Mouse (Mus musculus) T-helper 17 cell (primary cell): ENCODE measurements around the gene Mylip.

Experiments
- in situ Hi-C, 2 experiments: fragments of 300-600 bp; cut with MboI, MseI; formaldehyde crosslinking; loops; 1 replicate in 1 of 2; 2 replicates in 1 of 2; pipeline ENCODE4 v1.15.1; 2025; ENCODE audit warnings: high pct_unique_total_duplicates in 2 of 2

The Mylip gene

DNA sequence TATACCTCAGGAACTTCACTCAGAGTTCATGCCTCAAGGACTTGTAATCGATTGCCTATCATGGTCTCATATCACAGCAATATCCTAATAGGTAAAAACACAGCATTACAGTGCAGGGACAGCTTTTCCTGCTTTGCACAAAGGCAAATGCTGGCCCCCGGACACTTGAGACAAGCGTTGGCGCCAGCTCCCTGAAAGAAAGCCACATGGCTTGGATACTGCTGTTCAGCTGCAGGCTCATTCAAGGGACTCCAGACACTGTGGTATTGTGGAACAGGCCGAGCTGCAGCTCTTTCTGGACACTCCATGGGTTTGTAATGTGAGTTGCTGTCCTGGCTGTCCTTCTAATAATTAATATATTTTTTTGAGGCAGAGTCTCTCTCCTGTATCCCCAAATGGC is 34.4 kb downstream of the Mylip start:
- in situ Hi-C loops, result no loop called here

DNA sequence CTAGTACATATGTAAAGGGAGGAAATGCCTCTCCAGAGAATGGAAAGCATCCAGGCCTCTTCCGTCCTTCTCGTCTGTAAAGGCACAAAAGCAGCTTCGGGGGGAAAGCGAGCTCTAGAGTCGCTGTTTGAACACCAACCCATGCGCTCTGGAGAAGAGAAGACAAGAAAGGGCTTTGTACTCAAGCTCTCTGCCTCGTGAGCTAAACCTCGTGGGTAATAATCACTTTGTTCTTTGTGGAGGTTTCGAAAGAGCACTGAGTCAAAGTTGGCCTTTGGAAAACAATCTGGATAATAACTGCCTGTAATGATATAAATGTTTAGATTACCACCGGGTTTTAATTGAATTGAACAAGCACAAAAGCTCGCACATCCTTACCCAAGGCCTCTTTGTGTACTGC is 39.7 kb downstream of the Mylip start:
- in situ Hi-C loops, result no loop called here

DNA sequence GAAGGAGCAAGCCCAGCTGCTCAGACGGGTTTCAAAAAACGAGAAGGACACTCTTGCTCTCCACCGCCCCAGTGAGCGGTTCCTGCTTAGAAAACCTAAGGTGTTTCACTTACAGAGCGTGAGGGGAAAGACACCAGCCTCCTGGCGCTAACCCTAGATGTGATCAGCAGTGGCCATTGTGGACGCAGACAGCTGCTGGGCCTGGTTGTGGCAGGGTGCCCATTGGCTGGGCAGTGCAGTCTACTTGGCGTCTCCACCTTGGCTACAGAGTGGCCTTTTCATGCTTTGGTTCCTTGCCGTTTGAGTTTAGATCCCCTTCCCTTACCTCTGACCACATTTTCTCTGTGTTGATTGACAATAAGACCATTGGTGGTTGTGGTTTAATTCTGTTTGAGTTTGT is 47.6 kb downstream of the Mylip start:
- in situ Hi-C loops, result loop anchor here in 1 of 2 experiments (10.0 kb wide), 1 partner anchor 1432 kb away; no protein-coding TSS in a partner anchor

DNA sequence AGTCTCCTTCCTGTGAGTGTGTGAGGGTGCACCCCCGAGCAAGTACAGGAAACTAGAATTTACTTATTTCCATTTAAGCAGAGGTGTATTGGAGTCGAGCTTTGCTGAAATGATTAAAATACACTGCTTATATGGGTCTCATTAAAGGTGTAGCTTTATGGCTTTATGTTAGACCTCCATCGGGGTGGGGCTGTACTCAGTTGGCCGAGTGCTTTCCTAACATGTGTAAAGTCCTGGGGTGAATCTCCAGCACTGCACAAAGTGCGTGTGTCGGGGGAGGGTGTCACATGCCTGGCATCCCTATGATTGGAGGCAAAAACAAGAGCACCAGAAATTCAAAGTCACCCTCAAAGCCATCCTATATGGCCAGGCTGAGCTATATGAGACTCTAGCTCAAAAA is 49.3 kb downstream of the Mylip start:
- in situ Hi-C loops, result loop anchor here in 1 of 2 experiments (10.0 kb wide), 1 partner anchor 1434 kb away; no protein-coding TSS in a partner anchor

DNA sequence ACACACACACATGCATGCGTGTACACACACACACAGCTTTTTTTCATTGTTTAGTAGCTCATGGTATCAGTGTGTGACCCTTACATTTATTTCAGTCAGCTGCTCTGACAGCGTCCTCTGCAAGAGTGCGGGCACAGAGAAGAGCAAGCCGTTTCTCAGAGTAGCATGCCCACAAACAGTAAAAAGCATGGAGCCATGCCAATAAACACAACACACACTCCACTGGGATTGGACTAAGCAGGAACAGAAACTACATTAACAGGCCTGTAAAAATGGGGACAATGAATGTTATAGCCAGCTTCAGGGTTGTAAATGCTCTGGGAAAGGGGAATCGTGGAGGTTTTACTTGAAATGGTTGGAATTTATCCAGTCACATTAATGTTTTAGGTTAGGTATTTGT is 50.7 kb downstream of the Mylip start:
- in situ Hi-C loops, result loop anchor here in 1 of 2 experiments (10.0 kb wide), 1 partner anchor 405 kb away; no protein-coding TSS in a partner anchor

DNA sequence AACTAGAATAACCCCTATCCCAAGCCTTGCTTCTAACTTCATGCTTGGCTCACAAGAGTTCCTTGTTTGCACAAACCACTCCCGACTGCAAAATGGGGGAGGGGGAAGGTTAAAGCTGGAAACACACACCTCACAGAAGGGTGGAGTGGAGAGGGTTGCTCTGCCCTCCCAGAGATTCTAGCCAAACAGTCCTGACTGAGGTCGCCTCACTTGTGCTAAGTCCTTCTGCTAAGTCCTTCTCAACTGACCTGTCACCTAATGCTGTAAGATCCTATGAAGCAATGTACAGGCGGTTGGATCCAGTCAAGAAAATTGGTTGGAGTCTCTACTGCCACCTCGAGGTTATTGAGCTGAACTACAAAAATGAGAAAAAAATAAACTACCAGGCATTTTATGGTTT is 52.9 kb downstream of the Mylip start:
- in situ Hi-C loops, result loop anchor here in 1 of 2 experiments (10.0 kb wide), 1 partner anchor 408 kb away; no protein-coding TSS in a partner anchor

DNA sequence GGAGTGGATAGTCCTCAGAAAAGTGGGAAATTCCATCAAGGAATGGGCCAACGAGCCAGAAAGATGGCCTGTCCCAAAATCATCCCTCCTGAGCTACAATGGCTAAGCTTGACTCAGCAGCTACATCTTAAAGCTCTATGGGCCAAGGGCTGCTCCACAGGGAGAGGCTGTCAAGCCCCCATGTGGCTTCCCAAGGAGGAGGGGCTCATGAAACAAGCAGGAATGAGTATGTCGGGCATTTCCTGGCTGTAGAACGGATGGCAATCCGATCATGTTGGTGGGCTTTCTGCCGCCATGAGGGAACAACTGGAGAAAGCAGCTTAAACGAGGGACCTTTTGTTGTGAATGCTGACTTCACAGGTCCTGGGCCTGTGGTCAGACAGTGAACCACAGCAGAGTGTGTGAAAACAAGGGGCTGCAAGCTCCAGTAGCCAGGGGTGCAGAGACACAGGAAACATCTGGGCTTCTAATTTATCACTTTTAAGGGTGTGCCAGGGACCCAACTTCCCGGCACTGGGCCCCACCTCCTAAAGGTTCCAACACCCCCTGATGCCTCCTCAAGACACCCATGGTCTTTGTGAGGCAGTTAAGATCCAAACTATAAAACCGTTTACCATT is 53.5 kb downstream of the Mylip start:
- in situ Hi-C loops, result loop anchor here in 1 of 2 experiments (10.0 kb wide), 1 partner anchor 408 kb away; no protein-coding TSS in a partner anchor

DNA sequence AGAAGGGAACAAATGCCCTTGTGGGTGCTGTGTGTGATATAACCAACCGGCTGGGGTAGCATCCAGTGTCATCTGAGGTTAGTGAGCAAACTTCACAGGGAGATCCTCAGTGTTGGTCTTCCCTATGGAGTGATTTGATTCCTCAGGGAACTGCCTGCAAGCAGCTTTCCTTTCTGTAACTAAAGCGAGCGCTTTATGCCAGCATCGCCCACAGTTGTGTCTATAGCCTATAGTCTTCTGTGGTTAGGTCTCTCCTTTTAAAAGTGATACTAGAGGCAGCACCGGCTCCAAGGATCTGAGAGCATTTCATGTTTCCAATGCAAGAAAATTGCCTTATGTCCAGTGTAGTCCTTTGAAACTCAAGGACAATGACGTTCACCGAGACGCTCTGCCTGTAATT is 54.7 kb downstream of the Mylip start:
- in situ Hi-C loops, result loop anchor here in 1 of 2 experiments (10.0 kb wide), 1 partner anchor 409 kb away; no protein-coding TSS in a partner anchor

DNA sequence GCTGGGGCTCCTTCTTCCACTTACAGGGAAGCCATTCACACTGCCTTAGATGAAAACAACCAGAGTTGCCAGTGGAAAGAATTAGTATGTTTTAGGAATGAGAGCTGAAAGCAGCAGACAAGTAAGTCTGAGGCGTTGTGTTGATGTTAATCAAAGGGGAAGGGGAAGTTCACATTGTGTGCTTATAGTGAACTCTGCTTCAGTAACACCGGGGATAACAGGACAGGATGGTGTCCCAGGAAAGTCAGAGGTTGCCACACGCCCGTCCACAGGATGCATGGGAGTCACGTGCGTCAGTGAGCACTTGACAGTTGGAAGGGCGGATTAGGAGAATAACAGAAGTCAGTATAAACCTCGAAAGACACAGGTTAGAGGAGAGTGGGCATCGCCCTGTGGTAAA is 55.1 kb downstream of the Mylip start:
- in situ Hi-C loops, result loop anchor here in 1 of 2 experiments (10.0 kb wide), 1 partner anchor 410 kb away; no protein-coding TSS in a partner anchor

DNA sequence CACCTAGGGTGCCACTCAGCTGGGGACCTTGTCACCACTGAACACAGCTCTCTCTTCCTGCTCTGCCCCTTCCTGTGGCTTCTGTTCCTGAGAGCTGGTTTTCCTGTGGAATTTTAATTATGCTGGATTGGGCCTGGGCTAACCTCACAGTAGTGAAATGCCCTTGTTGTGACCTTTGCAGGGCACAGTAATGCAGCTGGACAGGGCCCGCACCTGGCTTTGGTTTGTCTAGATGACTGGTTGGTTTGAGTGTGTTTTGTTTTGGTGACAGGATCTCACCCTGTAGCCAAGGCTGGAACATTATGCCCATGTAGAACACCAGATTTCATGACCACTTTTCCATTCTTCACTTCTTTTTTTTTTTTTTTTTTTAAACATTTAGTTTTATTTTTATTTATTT is 57.1 kb downstream of the Mylip start:
- in situ Hi-C loops, result loop anchor here in 1 of 2 experiments (10.0 kb wide), 1 partner anchor 412 kb away; no protein-coding TSS in a partner anchor

DNA sequence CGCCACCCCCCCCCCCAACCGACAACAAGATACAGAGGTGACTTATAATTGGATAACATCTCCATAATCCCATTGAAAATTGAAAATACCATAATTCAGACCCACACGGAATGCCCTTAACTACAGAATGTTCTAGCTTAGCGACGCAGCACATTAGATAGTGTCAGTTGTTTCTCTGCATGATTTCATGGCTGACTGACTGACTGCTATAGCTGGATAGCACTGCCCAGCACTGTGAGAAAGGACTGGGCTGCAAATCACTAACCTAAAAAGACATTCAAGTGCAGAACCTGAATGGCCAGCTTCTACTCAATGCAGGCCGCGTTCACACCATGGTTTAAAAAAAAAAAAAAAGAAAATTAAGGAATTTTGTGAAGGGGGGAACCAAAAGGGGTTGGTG is 62.9 kb downstream of the Mylip start:
- in situ Hi-C loops, result no loop called here

DNA sequence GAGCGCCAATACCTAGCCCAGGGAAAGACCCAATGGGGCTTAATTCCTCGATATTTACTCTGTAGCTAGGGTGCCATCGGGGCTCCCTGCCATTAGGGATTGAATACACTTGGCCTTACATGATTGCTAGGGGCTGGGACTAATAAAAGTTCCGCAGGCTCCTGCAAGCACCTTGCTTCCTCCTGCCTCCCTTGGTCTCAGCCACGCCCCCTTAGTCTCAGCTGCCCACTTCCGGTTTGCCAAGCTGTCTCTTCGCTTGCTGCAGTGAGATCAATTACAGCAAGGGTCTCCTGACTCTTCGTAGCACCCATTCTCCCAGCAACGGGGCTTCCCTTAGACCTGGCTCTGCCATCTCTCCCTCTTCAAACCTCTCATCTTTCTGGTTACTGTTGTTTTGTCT is 63.5 kb downstream of the Mylip start:
- in situ Hi-C loops, result no loop called here

DNA sequence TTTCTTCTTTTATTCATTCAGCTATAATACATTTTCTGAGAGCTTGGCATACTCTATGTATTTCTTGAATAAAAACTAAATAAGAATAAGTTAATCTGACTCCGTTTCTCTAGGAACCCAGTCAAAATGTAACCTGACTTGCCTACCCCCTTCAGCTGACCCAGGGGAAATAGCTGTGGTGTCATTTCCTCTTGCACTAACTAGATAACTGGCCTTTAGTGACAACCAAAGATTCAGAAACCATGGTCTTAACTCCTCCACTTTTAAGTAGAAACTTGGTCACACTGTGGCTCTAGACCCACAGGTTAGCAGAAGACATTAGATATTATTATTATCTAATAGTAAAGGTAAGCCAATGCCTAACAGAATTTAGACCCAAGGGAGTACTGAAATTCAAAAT is 64.5 kb downstream of the Mylip start:
- in situ Hi-C loops, result no loop called here

DNA sequence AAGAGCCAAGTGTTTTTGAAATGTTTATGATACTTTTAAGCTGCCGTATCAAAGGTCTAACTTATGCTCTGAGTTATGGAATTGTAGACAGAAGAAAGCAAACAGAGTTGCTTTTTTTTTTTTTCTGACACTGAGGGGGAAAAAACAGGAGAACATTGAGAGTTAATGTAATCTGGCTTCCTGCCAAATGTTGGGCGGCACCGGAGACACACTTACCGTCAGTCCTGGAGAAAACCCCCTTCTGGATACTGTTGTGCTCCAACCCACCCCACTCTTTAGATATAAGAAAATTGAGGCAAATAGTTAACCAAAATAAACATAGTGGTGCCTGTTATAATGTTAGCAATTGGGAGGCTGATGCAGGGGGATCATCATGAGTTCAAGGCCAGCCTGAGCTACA is 65.1 kb downstream of the Mylip start:
- in situ Hi-C loops, result no loop called here

DNA sequence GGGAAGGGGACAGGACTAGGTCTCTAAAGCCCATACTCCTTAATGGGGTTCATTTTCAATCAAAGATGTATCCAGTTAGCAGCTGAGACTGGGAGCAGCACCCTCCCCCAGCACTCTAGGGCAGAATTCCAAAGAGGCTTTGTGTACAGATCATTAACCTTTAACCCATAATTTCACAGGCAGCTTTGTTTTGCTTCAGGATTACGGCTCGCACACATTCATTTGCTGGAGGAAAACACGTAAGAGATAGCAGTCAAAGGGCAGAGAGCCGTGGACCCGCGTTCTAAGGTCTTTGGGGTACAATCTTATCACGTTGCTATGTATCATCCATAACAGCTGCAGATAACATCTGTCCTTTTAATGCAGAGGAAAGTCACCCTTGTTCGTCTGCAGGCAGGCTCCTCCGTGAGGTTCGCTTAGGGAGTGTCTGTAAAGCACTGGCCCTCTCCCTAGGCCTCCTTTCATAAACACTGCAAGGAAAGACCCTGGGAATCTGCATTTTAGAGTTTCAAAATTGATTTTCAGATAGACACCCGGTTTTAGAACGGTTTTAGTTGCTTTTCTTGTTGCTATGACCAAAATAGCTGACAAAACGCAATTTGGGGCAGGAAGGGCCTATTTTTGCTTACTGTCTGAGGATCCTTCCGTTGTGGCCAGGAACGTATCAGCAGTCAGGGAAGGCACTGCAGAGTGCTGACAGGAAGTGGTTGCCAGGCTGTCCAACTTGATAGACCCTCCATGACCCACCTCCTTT is 65.7 kb downstream of the Mylip start:
- in situ Hi-C loops, result no loop called here

DNA sequence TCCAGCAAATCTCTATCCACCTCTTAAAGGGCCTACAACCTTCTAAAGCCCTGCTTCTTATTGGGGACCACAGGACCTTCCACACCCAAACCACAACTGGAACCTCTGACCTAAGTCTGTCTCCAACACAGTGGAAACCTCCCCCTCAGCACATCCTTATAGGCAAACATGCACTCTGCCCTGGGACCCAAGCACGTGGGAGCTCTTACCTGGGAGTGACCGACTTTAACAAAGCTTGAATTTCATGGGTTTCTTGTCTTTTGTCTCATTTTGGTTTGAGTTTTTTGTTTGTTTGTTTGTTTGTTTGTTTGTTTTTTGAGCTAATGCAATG is 66.3 kb downstream of the Mylip start:
- in situ Hi-C loops, result no loop called here

DNA sequence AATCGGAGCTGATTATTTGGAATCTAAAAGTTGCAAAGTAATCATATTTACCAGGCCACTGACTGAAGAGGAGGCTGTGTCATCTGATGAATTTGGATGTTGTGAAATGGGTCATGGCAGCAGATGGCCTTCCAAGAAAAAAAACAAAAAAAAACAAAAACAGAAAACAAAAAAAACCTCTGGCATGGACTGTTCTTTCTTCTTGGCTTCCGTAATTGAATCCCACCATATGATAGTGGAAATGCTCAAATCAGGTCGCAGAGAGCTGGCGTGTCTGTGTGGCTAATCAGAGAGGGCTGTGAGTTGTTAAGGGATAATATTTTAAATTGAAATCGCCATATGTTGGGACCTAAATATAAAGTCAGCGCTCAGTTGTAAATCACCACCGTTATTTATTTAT is 67.9 kb downstream of the Mylip start:
- in situ Hi-C loops, result no loop called here

DNA sequence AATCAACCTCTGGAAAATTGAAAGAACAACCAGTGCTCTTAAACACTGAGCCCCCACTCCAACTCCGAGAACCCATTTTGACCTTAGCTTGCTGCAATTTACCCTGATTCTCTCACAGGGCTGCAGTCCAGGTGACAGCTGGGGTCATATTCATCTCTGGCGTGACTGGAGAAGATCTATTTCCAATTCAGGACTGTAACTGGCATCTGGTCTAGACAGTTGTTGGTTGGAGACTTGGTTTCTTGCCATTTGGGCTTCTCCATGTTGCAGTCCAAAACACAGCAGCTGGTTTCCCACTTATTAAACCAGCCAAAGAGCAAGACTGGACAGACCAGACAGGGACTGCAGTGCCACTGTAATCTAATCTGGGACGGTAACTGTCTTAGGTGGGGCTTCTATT is 70.6 kb downstream of the Mylip start:
- in situ Hi-C loops, result no loop called here

DNA sequence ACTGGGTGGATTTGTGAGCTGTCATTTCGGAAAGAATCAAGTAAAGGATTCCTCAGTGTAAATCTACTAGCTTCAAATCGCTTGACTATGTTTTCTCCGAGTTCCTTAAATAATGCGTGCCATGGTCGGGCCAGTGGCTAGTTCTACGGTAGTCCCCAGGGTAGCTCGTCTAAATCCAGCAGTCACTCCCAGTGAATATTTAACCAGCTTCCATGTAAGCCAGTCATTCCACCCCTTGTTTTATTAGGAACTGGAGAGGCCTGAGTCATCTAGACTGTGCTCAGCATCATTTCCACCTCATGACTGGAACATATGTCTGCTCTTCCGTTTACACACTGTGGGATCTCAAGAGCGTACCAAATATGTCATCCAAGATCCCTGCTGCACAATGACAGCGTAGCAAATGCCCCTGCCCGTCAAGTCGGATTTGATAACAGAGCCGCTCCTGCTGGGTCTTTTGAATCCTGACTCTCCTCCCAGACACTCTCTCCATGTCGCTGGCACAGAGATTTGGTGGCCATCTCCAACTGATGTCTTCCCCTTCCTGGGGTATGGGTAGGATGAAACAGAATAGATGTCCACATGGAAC is 71.9 kb downstream of the Mylip start:
- in situ Hi-C loops, result no loop called here
